Mouse (Mus musculus): ENCODE measurements around the gene Agfg2.
A peak's percentile ranks its signal among the peaks of the same experiment; 100 is the strongest.

The Agfg2 gene

GRCm38 (mm10) chr5:137683388-137684293, 885 bp downstream of the Agfg2 start:
- peak; percentile 22 for DNase-seq (ENCODE audit: extremely low spot score, low spot score)

GRCm38 (mm10) chr5:137682526-137682925, 2.0 kb downstream of the Agfg2 start:
- DNase-seq (ENCODE audit: extremely low spot score, low spot score), result no peak

GRCm38 (mm10) chr5:137679726-137680125, 4.8 kb downstream of the Agfg2 start:
- no peak for DNase-seq (ENCODE audit: extremely low spot score, low spot score)

- DNase-seq (ENCODE audit: extremely low spot score, low spot score), result no peak
Measured at GRCm38 (mm10) chr5:137678736-137679135, 5.8 kb downstream of the Agfg2 start.

- no peak for DNase-seq (ENCODE audit: extremely low spot score, low spot score)
Measured at GRCm38 (mm10) chr5:137677859-137678258, 6.7 kb downstream of the Agfg2 start.

GRCm38 (mm10) chr5:137674786-137675185, 9.7 kb downstream of the Agfg2 start:
- no peak for DNase-seq (ENCODE audit: extremely low spot score, low spot score)

GRCm38 (mm10) chr5:137673015-137673414, 11.5 kb downstream of the Agfg2 start:
- no peak for DNase-seq (ENCODE audit: extremely low spot score, low spot score)

- no peak for DNase-seq (ENCODE audit: extremely low spot score, low spot score)
Measured at GRCm38 (mm10) chr5:137672361-137672760, 12.2 kb downstream of the Agfg2 start.

- DNase-seq (ENCODE audit: extremely low spot score, low spot score), result no peak
Measured at GRCm38 (mm10) chr5:137671443-137672240, 12.9 kb downstream of the Agfg2 start.

GRCm38 (mm10) chr5:137670240-137670639, 14.3 kb downstream of the Agfg2 start:
- no peak for DNase-seq (ENCODE audit: extremely low spot score, low spot score)

GRCm38 (mm10) chr5:137668971-137669370, 15.6 kb downstream of the Agfg2 start:
- DNase-seq (ENCODE audit: extremely low spot score, low spot score), result no peak

GRCm38 (mm10) chr5:137663057-137663456, 21.5 kb downstream of the Agfg2 start:
- no peak for DNase-seq (ENCODE audit: extremely low spot score, low spot score)

GRCm38 (mm10) chr5:137660064-137660688, 24.4 kb downstream of the Agfg2 start:
- no peak for DNase-seq (ENCODE audit: extremely low spot score, low spot score)

- peak; percentile 42 for DNase-seq (ENCODE audit: extremely low spot score, low spot score)
Measured at GRCm38 (mm10) chr5:137656977-137657376, 27.5 kb downstream of the Agfg2 start.

- DNase-seq (ENCODE audit: extremely low spot score, low spot score), result no peak
Measured at GRCm38 (mm10) chr5:137654746-137655145, 29.8 kb downstream of the Agfg2 start.

GRCm38 (mm10) chr5:137653366-137653765, 31.2 kb downstream of the Agfg2 start:
- no peak for DNase-seq (ENCODE audit: extremely low spot score, low spot score)

GRCm38 (mm10) chr5:137652474-137652873, 32.1 kb downstream of the Agfg2 start:
- peak; percentile 67 for DNase-seq (ENCODE audit: extremely low spot score, low spot score)

- peak; percentile 35 for DNase-seq (ENCODE audit: extremely low spot score, low spot score)
Measured at GRCm38 (mm10) chr5:137649669-137650571, 34.6 kb downstream of the Agfg2 start.

GRCm38 (mm10) chr5:137649251-137649650, 35.3 kb downstream of the Agfg2 start:
- DNase-seq (ENCODE audit: extremely low spot score, low spot score), result no peak

GRCm38 (mm10) chr5:137647827-137648601, 36.5 kb downstream of the Agfg2 start:
- DNase-seq (ENCODE audit: extremely low spot score, low spot score), result no peak

Measured in neural tube, embryonic 10.5 days (tissue).